Mouse (Mus musculus): Measurements from ENCODE around the gene Kmt2a.

DNA sequence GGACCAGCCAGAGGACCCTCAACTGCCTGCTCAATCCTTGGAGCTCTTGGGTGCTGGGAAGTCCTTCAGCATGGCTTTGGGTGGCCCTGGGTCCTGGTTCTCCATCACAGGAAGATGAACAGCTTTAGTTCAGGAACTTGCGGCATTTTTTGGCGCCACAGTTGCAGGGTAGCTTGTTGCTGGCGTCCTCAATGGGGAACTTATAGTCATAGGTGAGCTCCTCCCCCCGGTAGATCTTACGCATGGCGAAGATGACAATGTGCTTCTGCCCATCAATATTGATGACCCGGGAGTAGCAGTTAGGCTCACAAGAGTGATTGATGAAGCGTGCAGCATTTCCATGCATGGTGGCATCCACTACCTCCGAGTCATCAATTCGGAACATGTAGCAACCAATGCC is 73.3 kb downstream of the Kmt2a start:
- TF ChIP-seq GATA2 (IDR thresholded peaks at IDR 0.05; ENCODE audit: borderline replicate concordance, low read depth, low read length) (no peak), GATA1 (IDR thresholded peaks at IDR 0.05; ENCODE audit: borderline replicate concordance, low read length) (no peak), CTCF (IDR thresholded peaks at IDR 0.05; ENCODE audit: low read depth, low read length) (no peak), POLR2AphosphoS5 (IDR thresholded peaks at IDR 0.05; ENCODE audit: insufficient replicate concordance, low read depth, low read length) (no peak)

Measured in G1E (cell line).